24 mouse cellular contexts compared by ENCODE assay signal in genomic region chr1:132628599-132628998, GRCm38 (mm10).
"Had no signal": no experiment of that assay in that cellular context is flagged by ENCODE, and none has a peak within 500 bp of the region (broad histone marks: within the 10 kb centered on the region; RNA-seq: fewer than 3 reads in every experiment).

No protein-coding gene starts in this region.

- H3K4me3 ChIP-seq: heart, embryonic 13.5 days; heart, embryonic 15.5 days; hindbrain, embryonic 10.5 days; hindbrain, embryonic 12.5 days; hindbrain, embryonic 15.5 days; intestine, embryonic 15.5 days; layer of hippocampus, adult 2 months; limb, embryonic 10.5 days; limb, embryonic 12.5 days; liver, embryonic 13.5 days; liver, embryonic 15.5 days had no signal

- ATAC-seq: inflammation-experienced regulatory T-cells, adult 6 months; intestine, embryonic 15.5 days; intestine, postnatal 0 days; liver, postnatal 0 days had no signal

- H3K9ac ChIP-seq: heart, embryonic 13.5 days; heart, embryonic 15.5 days; hindbrain, embryonic 12.5 days; hindbrain, embryonic 15.5 days; intestine, embryonic 15.5 days; limb, embryonic 12.5 days; liver, embryonic 13.5 days; liver, embryonic 15.5 days; liver, postnatal 0 days had no signal

- H3K36me3 ChIP-seq: heart, embryonic 13.5 days; heart, embryonic 15.5 days; intestine, embryonic 15.5 days; limb, embryonic 10.5 days; limb, embryonic 12.5 days; liver, embryonic 13.5 days; liver, embryonic 15.5 days had no signal

- H3K27me3 ChIP-seq: hindbrain, embryonic 15.5 days; intestine, embryonic 15.5 days; liver, embryonic 13.5 days had no signal

- H3K4me2 ChIP-seq: heart, embryonic 11.5 days; heart, embryonic 13.5 days; heart, embryonic 15.5 days; hindbrain, embryonic 12.5 days; hindbrain, embryonic 15.5 days; intestine, embryonic 15.5 days; limb, embryonic 12.5 days; liver, embryonic 11.5 days; liver, embryonic 13.5 days; liver, embryonic 15.5 days had no signal

- H3K9me3 ChIP-seq: heart, embryonic 13.5 days; heart, embryonic 15.5 days; hindbrain, embryonic 10.5 days; hindbrain, embryonic 12.5 days; hindbrain, embryonic 15.5 days; intestine, embryonic 15.5 days; limb, embryonic 10.5 days; limb, embryonic 12.5 days; liver, embryonic 13.5 days; liver, embryonic 15.5 days had no signal

- DNase-seq: gastrocnemius, postnatal 14 days; heart, postnatal 4 days; kidney, adult 18-20 months; kidney, adult 8-10 months; kidney, postnatal 10 days; kidney, postnatal 25 days; kidney, postnatal 4 days; liver; liver, embryonic 13.5 days; liver, postnatal 0 days had no signal

- H3K4me1 ChIP-seq: intestine, embryonic 15.5 days; liver, embryonic 13.5 days; liver, embryonic 15.5 days had no signal

- H3K27ac ChIP-seq: heart, embryonic 13.5 days; heart, embryonic 15.5 days; hindbrain, embryonic 10.5 days; hindbrain, embryonic 12.5 days; hindbrain, embryonic 15.5 days; intestine, embryonic 15.5 days; limb, embryonic 10.5 days; limb, embryonic 12.5 days; liver, embryonic 13.5 days; liver, embryonic 15.5 days had no signal
